Mouse (Mus musculus) bone marrow macrophage, adult 2 months (primary cell): ENCODE measurements around the gene Fmo1.

Experiments used
- CTCF ChIP-seq: IDR thresholded peaks from 2 replicates; pipeline ENCODE4 v1.5.1; 2012; ENCODE audit warnings: low read depth, mild to moderate bottlenecking, low read length, moderate library complexity
- POLR2A ChIP-seq: IDR thresholded peaks from 2 replicates; pipeline ENCODE4 v1.6.1; 2012; ENCODE audit warnings: mild to moderate bottlenecking, low read depth, low read length, borderline replicate concordance

- TF ChIP-seq POLR2A (no peak), CTCF (peak; percentile 42; the same call in 1 of the 2 replicates)
Observed at GRCm38 (mm10) chr1:162813836-162814156, 52.6 kb downstream of the Fmo1 start, which contains the start of gene Fmo4.
